Comparison of ENCODE assay signal across 12 mouse cellular contexts in genomic region chr11:85571936-85572335, GRCm38 (mm10).
DNase-seq lines count a peak whose midpoint lies in the region; ATAC-seq and TF ChIP-seq lines count a peak whose summit lies in the region.
"Had no signal": no experiment of that assay in that cellular context is flagged by ENCODE, and none has a peak within 500 bp of the region (broad histone marks: within the 10 kb centered on the region; RNA-seq: fewer than 3 reads in every experiment).

No protein-coding gene starts in this region.

- no peak overlapping the region for H3K4me2 ChIP-seq in hindbrain, embryonic 16.5 days (ENCODE audit: low read length)
- no peak overlapping the region for H3K4me2 ChIP-seq in midbrain, postnatal 0 days (ENCODE audit: low read depth, low read length, poor library complexity, severe bottlenecking)

- H3K36me3 ChIP-seq in hindbrain, embryonic 10.5 days = no peaks in the 10 kb centered on the region
- H3K36me3 ChIP-seq in hindbrain, embryonic 16.5 days (ENCODE audit: control insufficient read depth, insufficient read depth, low read length) = no peaks in the 10 kb centered on the region
- H3K36me3 ChIP-seq in midbrain, embryonic 10.5 days = no peaks in the 10 kb centered on the region
- no peaks in the 10 kb centered on the region for H3K36me3 ChIP-seq in midbrain, postnatal 0 days (ENCODE audit: insufficient read depth, low read length)

- no peak for ATAC-seq in hindbrain, embryonic 16.5 days
- no peak for ATAC-seq in midbrain, postnatal 0 days (ENCODE audit: low FRiP score)
- ATAC-seq: activated CD4-positive, CD25-positive, alpha-beta regulatory T cell, adult 4 months had no signal

- 65% methylated on average over 5 of the region's 5 CpGs for WGBS in hindbrain, embryonic 10.5 days
- 54% methylated on average over 5 of the region's 5 CpGs for WGBS in hindbrain, embryonic 16.5 days
- 56% methylated on average over 5 of the region's 5 CpGs for WGBS in midbrain, embryonic 10.5 days
- 58% methylated on average over 5 of the region's 5 CpGs for WGBS in midbrain, postnatal 0 days

- no peaks in the 10 kb centered on the region; the same call in 1 of the 2 replicates for H3K27me3 ChIP-seq in hindbrain, embryonic 10.5 days (ENCODE audit: insufficient read depth, poor library complexity, severe bottlenecking)
- H3K27me3 ChIP-seq in hindbrain, embryonic 16.5 days (replicated peaks; ENCODE audit: control insufficient read depth, insufficient read depth, low read length) = no peaks in the 10 kb centered on the region
- no peaks in the 10 kb centered on the region for H3K27me3 ChIP-seq in midbrain, embryonic 10.5 days (ENCODE audit: low read depth, poor library complexity, severe bottlenecking)
- H3K27me3 ChIP-seq in midbrain, postnatal 0 days (ENCODE audit: insufficient read depth, low read length) = no peaks in the 10 kb centered on the region

- no peaks in the 10 kb centered on the region for H3K9me3 ChIP-seq in hindbrain, embryonic 10.5 days
- no peaks in the 10 kb centered on the region for H3K9me3 ChIP-seq in hindbrain, embryonic 16.5 days (ENCODE audit: control insufficient read depth, low read length)
- H3K9me3 ChIP-seq in midbrain, embryonic 10.5 days (replicated peaks) = no peaks in the 10 kb centered on the region
- no peaks in the 10 kb centered on the region for H3K9me3 ChIP-seq in midbrain, postnatal 0 days (ENCODE audit: low read length)

- peaks cover 40% of the 10 kb centered on the region for H3K4me1 ChIP-seq in hindbrain, embryonic 10.5 days (replicated peaks)
- H3K4me1 ChIP-seq in hindbrain, embryonic 16.5 days (ENCODE audit: control insufficient read depth, insufficient read depth, low read depth, low read length) = no peaks in the 10 kb centered on the region
- H3K4me1 ChIP-seq in midbrain, embryonic 10.5 days = peaks cover 38% of the 10 kb centered on the region
- H3K4me1 ChIP-seq in midbrain, postnatal 0 days (ENCODE audit: insufficient read depth, low read length) = no peaks in the 10 kb centered on the region

- no peak overlapping the region for H3K9ac ChIP-seq in hindbrain, embryonic 16.5 days (ENCODE audit: low read depth, low read length)
- no peak overlapping the region for H3K9ac ChIP-seq in midbrain, postnatal 0 days (replicated peaks; ENCODE audit: low read length, poor library complexity, severe bottlenecking)

- no peak for TF ChIP-seq CTCF in midbrain, postnatal 0 days (IDR thresholded peaks at IDR 0.05)

- DNase-seq in hindbrain, embryonic 10.5 days (ENCODE audit: low spot score) = no peak
- no peak for DNase-seq in midbrain, embryonic 10.5 days (ENCODE audit: low spot score)
- no peak for DNase-seq in midbrain, postnatal 0 days (ENCODE audit: low spot score)
- peak; percentile 15 for DNase-seq in heart, adult 8-10 months (ENCODE audit: low spot score)
- DNase-seq in spleen, postnatal 36 days (ENCODE audit: low spot score in 2 of 2) = no peak
- no peak for DNase-seq in natural killer cell, adult 2 months (ENCODE audit: low spot score in 2 of 2)
- DNase-seq: cerebellum, adult 8-10 months; gastrocnemius, postnatal 36 days; lung, adult 2 months; right cerebral cortex, postnatal 25 days had no signal

- no peak overlapping the region for H3K4me3 ChIP-seq in hindbrain, embryonic 10.5 days
- no peak overlapping the region for H3K4me3 ChIP-seq in hindbrain, embryonic 16.5 days (ENCODE audit: low read length)
- no peak overlapping the region for H3K4me3 ChIP-seq in midbrain, embryonic 10.5 days
- no peak overlapping the region for H3K4me3 ChIP-seq in midbrain, postnatal 0 days (ENCODE audit: low read depth, low read length)

- peak overlapping the region; percentile 35; the same call in 1 of the 2 replicates for H3K27ac ChIP-seq in hindbrain, embryonic 10.5 days
- H3K27ac ChIP-seq in hindbrain, embryonic 16.5 days (ENCODE audit: low read depth, low read length) = no peak overlapping the region
- H3K27ac ChIP-seq in midbrain, embryonic 10.5 days (replicated peaks) = 0 out of 2 replicates have a peak overlapping the region, but pooled peaks have one; percentile 49
- no peak overlapping the region for H3K27ac ChIP-seq in midbrain, postnatal 0 days (ENCODE audit: low read depth, low read length)

Comparison
In these comparisons a context has a peak if more than half of its experiments do, and no peak if none do; other contexts are left out.
1. H3K27ac ChIP-seq: peak in hindbrain, embryonic 10.5 days (single experiment) and midbrain, embryonic 10.5 days (single experiment); none in hindbrain, embryonic 16.5 days (single experiment) and midbrain, postnatal 0 days (single experiment).